Mouse (Mus musculus) liver, adult 2 months (tissue): ENCODE data around the gene Gpbp1l1.

Experiments used
- CTCF ChIP-seq: fragments of 200-500 bp; IDR thresholded peaks from 2 replicates; pipeline ENCODE4 v1.5.1; 2011; ENCODE audit warnings: low read depth, low read length, control low read depth
- POLR2A ChIP-seq: fragments of 200-500 bp; IDR thresholded peaks from 2 replicates; pipeline ENCODE4 v1.6.1; 2011; ENCODE audit warnings: low read length, control low read depth; ENCODE audit not compliant: insufficient read depth; ENCODE audit errors: extremely low read depth

DNA sequence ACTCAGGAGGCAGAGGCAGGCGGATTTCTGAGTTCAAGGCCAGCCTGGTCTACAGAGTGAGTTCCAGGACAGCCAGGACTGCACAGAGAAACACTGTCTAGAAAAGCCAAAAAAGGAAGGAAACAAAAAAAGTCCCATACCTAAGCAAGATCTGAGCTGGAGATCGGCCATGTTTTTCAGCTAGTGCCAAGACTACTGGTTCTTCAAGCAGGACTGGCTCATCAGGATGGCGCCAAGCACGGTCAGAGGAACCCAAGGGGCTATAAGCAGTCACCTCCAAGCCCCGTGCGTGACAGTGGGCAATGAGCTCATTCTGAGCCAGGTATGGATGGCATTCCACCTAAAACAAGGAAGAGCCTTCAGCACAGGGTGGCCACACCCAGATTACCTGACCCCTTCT, 81.4 kb downstream of the Gpbp1l1 start:
- TF ChIP-seq CTCF, result no peak
- no peak for TF ChIP-seq POLR2A
